Mouse (Mus musculus) megakaryocyte, embryonic 14.5 days (primary cell): ENCODE measurements around the gene Ptpn13. TPM values are rescaled to one million over a fixed set of nuclear protein-coding genes. Genes with fewer than 3 reads are reported as not detected.

Experiments used
- H3K27me3 ChIP-seq: replicated peaks from 2 replicates; pipeline ENCODE3; 2012; ENCODE audit warnings: inconsistent platforms
- H3K36me3 ChIP-seq: replicated peaks from 2 replicates; pipeline ENCODE3; 2012; ENCODE audit warnings: low read length, inconsistent platforms, mixed read lengths
- H3K4me1 ChIP-seq: 2 replicates; pipeline ENCODE4 v1.6.1; 2012; ENCODE audit warnings: inconsistent platforms
- H3K4me3 ChIP-seq: replicated peaks from 2 replicates; pipeline ENCODE3; 2012; ENCODE audit warnings: moderate library complexity, mild to moderate bottlenecking, inconsistent platforms
- H3K9me3 ChIP-seq: 2 replicates; pipeline ENCODE4 v1.6.1; 2012; ENCODE audit warnings: inconsistent platforms
- FLI1 ChIP-seq: IDR thresholded peaks from 2 replicates; pipeline ENCODE4 v1.6.1; 2012; ENCODE audit warnings: low read length, inconsistent platforms, mixed read lengths
- GATA1 ChIP-seq: IDR thresholded peaks from 3 replicates; pipeline ENCODE4 v1.6.1; 2012; ENCODE audit warnings: mixed read lengths, low read length, inconsistent platforms, borderline replicate concordance
- polyA plus RNA-seq: library from polyadenylated mRNA; stranded (reverse); fragments of >175 nt; gene quantifications from 2 replicates; pipeline ENCODE4 v1.2.3, GENCODE M21; 2012; ENCODE audit warnings: low replicate concordance; ENCODE audit not compliant: insufficient read depth

Gene Ptpn13
- polyA plus RNA-seq, 1 experiment = 0.04 TPM

GRCm38 (mm10) chr5:103501839-103502238, 76.8 kb downstream of the Ptpn13 start:
- no peaks in the 10 kb centered on the region for H3K36me3 ChIP-seq
- H3K4me3 ChIP-seq = no peak overlapping the region
- H3K9me3 ChIP-seq = no peaks in the 10 kb centered on the region
- TF ChIP-seq GATA1 (no peak), FLI1 (no peak)
- H3K27me3 ChIP-seq = peaks cover 2% of the 10 kb centered on the region
- peaks cover 27% of the 10 kb centered on the region for H3K4me1 ChIP-seq

- Histone ChIP-seq H3K4me1 (0 out of 2 replicates have a peak, but pooled peaks cover 4% of the 10 kb centered on the region), H3K27me3 (peaks cover 3% of the 10 kb centered on the region), H3K4me3 (no peak overlapping the region), H3K9me3 (no peaks in the 10 kb centered on the region; the same call in 1 of the 2 replicates), H3K36me3 (no peaks in the 10 kb centered on the region)
- TF ChIP-seq GATA1 (no peak), FLI1 (no peak)
Measured at GRCm38 (mm10) chr5:103513162-103513561, 88.2 kb downstream of the Ptpn13 start.

DNA sequence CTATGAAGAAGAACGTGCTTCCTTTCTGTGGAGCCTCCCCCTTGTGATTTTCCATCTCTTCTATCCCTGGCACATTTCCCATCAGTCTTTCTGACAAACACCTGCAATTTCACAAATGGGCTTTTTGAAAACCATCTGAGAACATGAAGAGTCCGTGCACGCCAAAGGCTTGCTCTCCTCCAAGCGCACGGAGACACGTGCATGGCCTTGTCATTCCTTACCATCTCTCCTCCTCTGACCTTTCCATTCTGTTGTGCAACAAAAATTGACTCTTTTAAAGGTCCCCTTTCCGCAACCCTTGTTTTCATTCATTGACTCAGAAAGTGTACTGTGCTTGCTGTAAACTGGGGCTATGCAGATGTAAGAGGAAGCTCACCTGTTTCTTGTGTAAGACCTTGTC, 89.4 kb downstream of the Ptpn13 start:
- Histone ChIP-seq H3K9me3 (no peaks in the 10 kb centered on the region; the same call in 1 of the 2 replicates), H3K27me3 (peaks cover 4% of the 10 kb centered on the region), H3K4me3 (no peak overlapping the region), H3K36me3 (no peaks in the 10 kb centered on the region), H3K4me1 (0 out of 2 replicates have a peak, but pooled peaks cover 4% of the 10 kb centered on the region)
- TF ChIP-seq FLI1 (no peak), GATA1 (no peak)

DNA sequence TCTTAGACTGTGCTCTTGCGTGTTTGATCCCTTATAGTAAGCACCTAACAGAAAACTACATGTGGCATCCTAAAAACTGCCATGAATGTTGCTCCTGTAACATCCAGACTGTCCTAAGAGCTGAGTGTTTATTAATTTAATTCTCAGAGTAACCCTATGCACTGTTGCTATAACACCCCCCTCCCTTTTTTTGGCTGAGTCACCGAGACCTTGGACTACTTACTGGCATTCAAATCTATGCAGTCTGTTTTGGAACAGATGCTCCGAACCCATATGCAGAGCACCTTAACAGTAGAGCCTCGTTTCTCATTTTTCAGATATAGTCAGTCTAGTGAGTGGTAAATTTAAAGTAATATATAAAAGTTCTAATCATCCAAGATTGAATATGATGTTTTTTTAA, 90.9 kb downstream of the Ptpn13 start:
- H3K4me3 ChIP-seq = no peak overlapping the region
- H3K27me3 ChIP-seq = peaks cover 6% of the 10 kb centered on the region
- H3K9me3 ChIP-seq = no peaks in the 10 kb centered on the region
- H3K36me3 ChIP-seq = no peaks in the 10 kb centered on the region
- TF ChIP-seq FLI1 = no peak
- no peak for TF ChIP-seq GATA1
- peaks cover 10% of the 10 kb centered on the region; the same call in 1 of the 2 replicates for H3K4me1 ChIP-seq

- H3K36me3 ChIP-seq = no peaks in the 10 kb centered on the region
- H3K4me1 ChIP-seq = peaks cover 10% of the 10 kb centered on the region; the same call in 1 of the 2 replicates
- no peaks in the 10 kb centered on the region for H3K9me3 ChIP-seq
- TF ChIP-seq FLI1 (no peak), GATA1 (no peak)
- peaks cover 6% of the 10 kb centered on the region for H3K27me3 ChIP-seq
- H3K4me3 ChIP-seq = no peak overlapping the region
Measured at GRCm38 (mm10) chr5:103516555-103516954, 91.6 kb downstream of the Ptpn13 start.

GRCm38 (mm10) chr5:103517641-103518040, 92.6 kb downstream of the Ptpn13 start:
- Histone ChIP-seq H3K4me3 (no peak overlapping the region), H3K36me3 (no peaks in the 10 kb centered on the region), H3K27me3 (peaks cover 8% of the 10 kb centered on the region), H3K4me1 (peaks cover 10% of the 10 kb centered on the region; the same call in 1 of the 2 replicates), H3K9me3 (no peaks in the 10 kb centered on the region)
- no peak for TF ChIP-seq FLI1
- no peak for TF ChIP-seq GATA1

- Histone ChIP-seq H3K36me3 (no peaks in the 10 kb centered on the region), H3K4me3 (no peak overlapping the region), H3K9me3 (no peaks in the 10 kb centered on the region), H3K27me3 (peaks cover 9% of the 10 kb centered on the region), H3K4me1 (peaks cover 6% of the 10 kb centered on the region; the same call in 1 of the 2 replicates)
- TF ChIP-seq GATA1 (no peak), FLI1 (no peak)
Measured at GRCm38 (mm10) chr5:103518797-103519468, 93.9 kb downstream of the Ptpn13 start.

GRCm38 (mm10) chr5:103522371-103522770, 97.4 kb downstream of the Ptpn13 start:
- peaks cover 6% of the 10 kb centered on the region; the same call in 1 of the 2 replicates for H3K4me1 ChIP-seq
- no peak overlapping the region for H3K4me3 ChIP-seq
- TF ChIP-seq GATA1 (no peak), FLI1 (no peak)
- H3K36me3 ChIP-seq = no peaks in the 10 kb centered on the region
- peaks cover 13% of the 10 kb centered on the region for H3K27me3 ChIP-seq
- no peaks in the 10 kb centered on the region for H3K9me3 ChIP-seq

DNA sequence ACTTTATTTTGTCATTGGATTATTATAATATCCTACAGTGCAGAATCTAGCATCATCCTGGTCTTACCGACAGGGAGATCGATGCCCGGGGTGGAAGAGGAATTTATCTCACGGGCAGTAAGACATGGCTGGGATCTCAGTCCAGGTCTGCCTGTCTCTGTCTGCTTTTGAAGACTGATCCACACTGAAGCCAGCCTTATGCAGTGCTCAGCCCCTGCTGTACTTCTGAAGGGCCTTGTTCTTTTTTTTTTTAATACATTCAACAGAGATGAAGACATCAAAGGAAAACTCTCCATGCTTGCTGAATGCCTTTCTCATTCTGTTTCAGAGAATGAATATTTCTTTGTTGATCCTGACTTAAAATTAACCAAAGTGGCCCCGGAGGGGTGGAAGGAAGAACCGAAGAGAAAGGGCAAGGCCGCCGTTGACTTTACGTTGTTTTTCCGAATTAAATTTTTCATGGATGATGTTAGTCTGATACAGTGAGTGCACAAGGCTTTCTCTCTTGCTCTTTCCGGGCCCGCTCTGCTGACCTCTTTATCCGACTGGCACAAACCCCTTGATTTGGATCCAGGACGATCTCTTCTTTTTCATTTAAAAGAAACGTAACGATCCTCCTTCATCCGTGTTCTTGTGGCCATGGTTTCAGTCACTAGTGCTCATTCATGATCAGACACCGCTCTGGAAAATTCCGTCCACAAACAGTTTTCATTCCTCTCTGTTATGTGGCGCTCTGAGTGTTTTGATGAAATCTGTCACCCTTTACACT, 101.9 kb downstream of the Ptpn13 start:
- TF ChIP-seq FLI1 (no peak), GATA1 (no peak)
- Histone ChIP-seq H3K36me3 (no peaks in the 10 kb centered on the region), H3K4me1 (no peaks in the 10 kb centered on the region), H3K27me3 (peaks cover 16% of the 10 kb centered on the region), H3K9me3 (peaks cover 2% of the 10 kb centered on the region; the same call in 1 of the 2 replicates), H3K4me3 (no peak overlapping the region)

GRCm38 (mm10) chr5:103527437-103527718, 102.4 kb downstream of the Ptpn13 start:
- Histone ChIP-seq H3K4me1 (no peaks in the 10 kb centered on the region), H3K9me3 (peaks cover 2% of the 10 kb centered on the region; the same call in 1 of the 2 replicates), H3K27me3 (peaks cover 14% of the 10 kb centered on the region), H3K4me3 (no peak overlapping the region), H3K36me3 (no peaks in the 10 kb centered on the region)
- TF ChIP-seq FLI1 (no peak), GATA1 (no peak)
